Mouse (Mus musculus) ES-E14 (cell line): ENCODE measurements around the gene Rsph10b. TPM values are rescaled to one million over a fixed set of nuclear protein-coding genes. Genes with fewer than 3 reads are reported as not detected.

Experiments
- DNase-seq: peaks from one replicate; pipeline ENCODE4 v3.0.0-alpha.2; 2013; ENCODE audit warnings: low read depth, low spot score
- H3K27ac ChIP-seq: 2 replicates; pipeline ENCODE4 v1.5.1; 2012; ENCODE audit warnings: low read depth, mild to moderate bottlenecking, low read length, moderate library complexity, mixed read lengths; ENCODE audit not compliant: poor library complexity, insufficient read depth, severe bottlenecking
- H3K36me3 ChIP-seq: 2 replicates; pipeline ENCODE4 v1.6.1; 2012; ENCODE audit warnings: mild to moderate bottlenecking, low read length, moderate library complexity, mixed read lengths; ENCODE audit not compliant: control insufficient read depth, poor library complexity, insufficient read depth, severe bottlenecking
- H3K4me1 ChIP-seq, 2 experiments: fragments of 150-350 bp in 1 of 2; sonication (generic) in 1 of 2; 2 replicates each; pipeline ENCODE4 v1.6.1; 2012; ENCODE audit warnings: low read length in 2 of 2, mild to moderate bottlenecking in 1 of 2, mixed read lengths in 1 of 2; ENCODE audit not compliant: control insufficient read depth in 2 of 2, insufficient read depth in 2 of 2, poor library complexity in 1 of 2
- H3K4me3 ChIP-seq, 2 experiments: fragments of 150-350 bp in 1 of 2; sonication (generic) in 1 of 2; 2 replicates each; pipeline ENCODE4 v1.5.1; 2012; ENCODE audit warnings: low read length in 2 of 2, low read depth in 1 of 2, mild to moderate bottlenecking in 1 of 2, mixed read lengths in 1 of 2; ENCODE audit not compliant: insufficient read depth in 1 of 2, poor library complexity in 1 of 2, severe bottlenecking in 1 of 2
- H3K9ac ChIP-seq: 2 replicates; pipeline ENCODE4 v1.6.1; 2012; ENCODE audit warnings: low read depth, mild to moderate bottlenecking, low read length, mixed read lengths; ENCODE audit not compliant: poor library complexity, insufficient read depth, severe bottlenecking
- H3K9me3 ChIP-seq: fragments of 150-350 bp; sonication (generic); 2 replicates; pipeline ENCODE4 v1.6.1; 2012; ENCODE audit warnings: low read depth, mild to moderate bottlenecking, low read length; ENCODE audit not compliant: control insufficient read depth, insufficient read depth
- CHD2 ChIP-seq: IDR thresholded peaks from 2 replicates; pipeline ENCODE4 v1.6.1; 2014; ENCODE audit warnings: mild to moderate bottlenecking, low read depth, low read length, inconsistent platforms
- HCFC1 ChIP-seq: IDR thresholded peaks from 2 replicates; pipeline ENCODE4 v1.6.1; 2012; ENCODE audit warnings: low read length, inconsistent platforms, borderline replicate concordance; ENCODE audit not compliant: insufficient read depth
- MAFK ChIP-seq: IDR thresholded peaks from 2 replicates; pipeline ENCODE4 v1.6.1; 2014; ENCODE audit warnings: mild to moderate bottlenecking, low read depth, low read length, inconsistent platforms; ENCODE audit not compliant: insufficient read depth
- ZC3H11A ChIP-seq: IDR thresholded peaks from 2 replicates; pipeline ENCODE4 v1.6.1; 2012; ENCODE audit warnings: low read depth, mild to moderate bottlenecking, inconsistent platforms, low read length, borderline replicate concordance
- ZNF384 ChIP-seq: IDR thresholded peaks from 2 replicates; pipeline ENCODE4 v1.6.1; 2012; ENCODE audit warnings: low read depth, low read length, inconsistent platforms
- in situ Hi-C, 2 experiments: fragments of 600-800 bp; cut with MboI; formaldehyde crosslinking; loops; one replicate each; pipeline ENCODE4 v1.15.1; 2025; ENCODE audit warnings: low sequenced_read_pairs in 2 of 2, inconsistent platforms in 1 of 2; ENCODE audit not compliant: unreplicated experiment in 2 of 2
- total RNA-seq: library from RNA; depleted of rRNA; stranded (reverse); fragments of 300-350 nt; gene quantifications from 2 replicates; pipeline ENCODE4 v1.2.3, GENCODE M21; 2012

Rsph10b gene
- total RNA-seq, 1 experiment = 0.13 TPM

- no peak for DNase-seq
- Histone ChIP-seq H3K4me3 (no peak overlapping the region), H3K9ac (no peak overlapping the region), H3K36me3 (no peaks in the 10 kb centered on the region), H3K4me1 (peaks cover 0 to 2% of the 10 kb centered on the region in 2 experiments; a peak in 1 of 4 replicates), H3K27ac (no peak overlapping the region), H3K9me3 (no peaks in the 10 kb centered on the region)
- TF ChIP-seq MAFK (no peak), HCFC1 (no peak), ZNF384 (no peak), CHD2 (no peak), ZC3H11A (no peak)
- in situ Hi-C loops = no loop called here
Observed at GRCm38 (mm10) chr5:143972628-143973027, 39.8 kb downstream of the Rsph10b start.

GRCm38 (mm10) chr5:143974931-143975630 lies 42.2 kb downstream of the Rsph10b start:
- in situ Hi-C loops = no loop called here

GRCm38 (mm10) chr5:143975631-143975933 lies 42.7 kb downstream of the Rsph10b start:
- no peaks in the 10 kb centered on the region for H3K36me3 ChIP-seq
- peaks cover 0 to 2% of the 10 kb centered on the region in 2 experiments; a peak in 1 of 4 replicates for H3K4me1 ChIP-seq
- in situ Hi-C loops = no loop called here
- H3K27ac ChIP-seq = no peak overlapping the region
- H3K9me3 ChIP-seq = no peaks in the 10 kb centered on the region
- TF ChIP-seq MAFK = no peak
- no peak for TF ChIP-seq HCFC1
- no peak for TF ChIP-seq ZC3H11A
- H3K9ac ChIP-seq = no peak overlapping the region
- no peak for DNase-seq
- H3K4me3 ChIP-seq = no peak overlapping the region

More at GRCm38 (mm10) chr5:143974931-143975630, 42.2 kb downstream of the Rsph10b start:
- Histone ChIP-seq H3K9me3 (no peaks in the 10 kb centered on the region), H3K36me3 (no peaks in the 10 kb centered on the region), H3K4me3 (no peak overlapping the region), H3K4me1 (peaks cover 0 to 2% of the 10 kb centered on the region in 2 experiments; a peak in 1 of 4 replicates), H3K27ac (no peak overlapping the region), H3K9ac (no peak overlapping the region)
- DNase-seq = peak; percentile 59
- TF ChIP-seq CHD2 (no peak), MAFK (no peak), ZC3H11A (peak; percentile 31; the same call in 1 of the 2 replicates), ZNF384 (peak; percentile 77), HCFC1 (no peak)

- H3K4me1 ChIP-seq = peaks cover 0 to 6% of the 10 kb centered on the region in 2 experiments; a peak in 1 of 4 replicates
- no peak overlapping the region for H3K4me3 ChIP-seq
- DNase-seq = no peak
- H3K9me3 ChIP-seq = no peaks in the 10 kb centered on the region
- H3K9ac ChIP-seq = no peak overlapping the region
- in situ Hi-C loops = no loop called here
- no peak overlapping the region for H3K27ac ChIP-seq
- TF ChIP-seq CHD2 (no peak), ZC3H11A (no peak), HCFC1 (no peak), MAFK (no peak), ZNF384 (no peak)
- H3K36me3 ChIP-seq = no peaks in the 10 kb centered on the region
Observed at GRCm38 (mm10) chr5:143976232-143976631, 43.4 kb downstream of the Rsph10b start.
